Mouse (Mus musculus) G1E (cell line): ENCODE results near the gene Tns4.

ENCODE experiments used
- CTCF ChIP-seq: IDR thresholded peaks from 2 replicates; pipeline ENCODE4 v1.5.1; 2012; ENCODE audit warnings: low read depth, low read length, inconsistent platforms, mixed read lengths
- GATA1 ChIP-seq: IDR thresholded peaks from 2 replicates; pipeline ENCODE4 v1.6.1; 2012; ENCODE audit warnings: borderline replicate concordance, low read length, inconsistent platforms, mixed read lengths
- TAL1 ChIP-seq: conservative IDR thresholded peaks from 2 replicates; pipeline ENCODE4 v1.6.1; 2012; ENCODE audit warnings: low read depth, low read length, inconsistent platforms, mixed read lengths

DNA sequence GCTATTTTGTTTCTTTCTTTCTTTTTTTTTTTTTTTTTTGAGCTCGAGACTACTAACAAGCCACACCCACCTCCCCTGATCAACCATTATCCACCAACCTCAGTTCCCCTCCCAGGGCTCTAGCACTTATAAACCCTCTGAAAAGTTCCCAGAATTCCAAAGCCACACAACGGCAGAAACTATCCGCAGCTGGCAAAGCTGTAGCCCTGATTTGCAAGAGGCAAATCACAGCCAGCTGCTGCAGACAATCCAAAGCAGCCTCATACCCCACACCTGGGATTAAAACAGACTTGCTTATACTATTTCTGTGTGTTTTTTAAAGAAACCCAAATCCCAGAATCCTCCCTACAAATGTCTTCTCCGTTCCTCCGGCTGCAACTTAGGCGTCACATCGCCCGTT lies 11.2 kb downstream of the Tns4 start:
- TF ChIP-seq CTCF, result no peak
- TF ChIP-seq GATA1, result no peak
- TF ChIP-seq TAL1, result no peak
